ENCODE assay signal across 24 mouse cellular contexts in the genomic region with DNA sequence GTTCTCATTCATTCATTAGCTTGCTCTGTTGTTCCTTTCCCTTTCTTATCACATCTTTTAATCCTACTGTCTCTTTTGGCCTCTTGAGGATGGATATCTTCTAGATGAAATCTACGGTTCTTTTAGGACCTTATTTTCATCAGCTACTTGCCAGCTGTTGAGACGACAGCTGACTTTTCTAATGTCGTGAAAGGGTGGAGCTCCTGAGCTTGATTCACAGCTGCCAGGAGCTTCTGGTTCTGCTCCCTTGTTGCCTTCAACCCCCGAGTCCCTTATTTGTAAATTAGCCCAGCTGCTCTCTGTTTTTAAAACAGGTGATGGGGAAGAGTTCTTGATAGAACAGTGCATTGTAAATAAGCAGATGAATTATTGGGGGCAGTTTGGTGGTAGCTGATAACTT. TPM values are rescaled to one million over a fixed set of nuclear protein-coding genes. Genes with fewer than 3 reads are reported as not detected.
DNase-seq lines count a peak whose midpoint lies in the region; ATAC-seq and TF ChIP-seq lines count a peak whose summit lies in the region.
"Had no signal": no experiment of that assay in that cellular context is flagged by ENCODE, and none has a peak within 500 bp of the region (broad histone marks: within the 10 kb centered on the region; RNA-seq: fewer than 3 reads in every experiment).

No protein-coding gene starts in this region.

- no peak overlapping the region for H3ac ChIP-seq in myocyte (ENCODE audit: control insufficient read depth, insufficient read length)

- H3K9ac ChIP-seq in embryonic facial prominence, embryonic 14.5 days (ENCODE audit: low read depth, low read length) = no peak overlapping the region
- no peak overlapping the region for H3K9ac ChIP-seq in heart, embryonic 13.5 days
- no peak overlapping the region for H3K9ac ChIP-seq in heart, embryonic 15.5 days
- H3K9ac ChIP-seq: embryonic facial prominence, embryonic 13.5 days; forebrain, embryonic 13.5 days; forebrain, embryonic 15.5 days had no signal

- 55% methylated on average over 4 of the region's 4 CpGs for WGBS in embryonic facial prominence, embryonic 14.5 days
- 79% methylated on average over 4 of the region's 4 CpGs for WGBS in embryonic facial prominence, embryonic 10.5 days
- WGBS in heart, embryonic 13.5 days = 33% methylated on average over 4 of the region's 4 CpGs
- WGBS in heart, embryonic 15.5 days = 31% methylated on average over 4 of the region's 4 CpGs

- peaks cover 34% of the 10 kb centered on the region for H3K79me2 ChIP-seq in myocyte (ENCODE audit: control insufficient read depth, insufficient read depth)

- no peak overlapping the region for H3K4me3 ChIP-seq in embryonic facial prominence, embryonic 14.5 days (ENCODE audit: low read depth, low read length)
- no peak overlapping the region for H3K4me3 ChIP-seq in embryonic facial prominence, embryonic 10.5 days
- no peak overlapping the region for H3K4me3 ChIP-seq in heart, embryonic 13.5 days
- no peak overlapping the region for H3K4me3 ChIP-seq in heart, embryonic 15.5 days
- H3K4me3 ChIP-seq in myocyte = no peak overlapping the region
- H3K4me3 ChIP-seq: embryonic facial prominence, embryonic 13.5 days; forebrain, embryonic 13.5 days; forebrain, embryonic 15.5 days had no signal

- no peak for TF ChIP-seq POLR2A in myocyte (IDR thresholded peaks at IDR 0.05; ENCODE audit: insufficient read length, low read depth)

- no peak overlapping the region for H3K4me2 ChIP-seq in embryonic facial prominence, embryonic 14.5 days (ENCODE audit: low read depth, low read length)
- peak overlapping the region; percentile 28 for H3K4me2 ChIP-seq in heart, embryonic 13.5 days
- 0 out of 2 replicates have a peak overlapping the region, but pooled peaks have one; percentile 13 for H3K4me2 ChIP-seq in heart, embryonic 15.5 days
- H3K4me2 ChIP-seq in myocyte (ENCODE audit: low read depth) = peak overlapping the region; percentile 12
- H3K4me2 ChIP-seq: embryonic facial prominence, embryonic 13.5 days; forebrain, embryonic 13.5 days; forebrain, embryonic 15.5 days had no signal

- H3K27ac ChIP-seq in embryonic facial prominence, embryonic 14.5 days (replicated peaks; ENCODE audit: low read depth, low read length) = no peak overlapping the region
- no peak overlapping the region for H3K27ac ChIP-seq in embryonic facial prominence, embryonic 10.5 days (replicated peaks)
- no peak overlapping the region for H3K27ac ChIP-seq in heart, embryonic 13.5 days (replicated peaks)
- H3K27ac ChIP-seq in heart, embryonic 15.5 days = no peak overlapping the region
- H3K27ac ChIP-seq: embryonic facial prominence, embryonic 13.5 days; forebrain, embryonic 13.5 days; forebrain, embryonic 15.5 days had no signal

- ATAC-seq in embryonic facial prominence, embryonic 14.5 days (ENCODE audit: low read depth) = no peak
- no peak for ATAC-seq in heart, embryonic 13.5 days (ENCODE audit: extremely low read depth, insufficient number of reproducible peaks, low FRiP score, low TSS enrichment)
- no peak for ATAC-seq in heart, embryonic 15.5 days (replicated peaks; ENCODE audit: insufficient number of reproducible peaks, insufficient read depth, low FRiP score, low read depth)
- ATAC-seq: activated CD4-positive, CD25-positive, alpha-beta regulatory T cell, adult 4 months; CD4-positive, CD25-positive, alpha-beta regulatory T cell, adult 4 months; forebrain, embryonic 13.5 days; forebrain, embryonic 15.5 days; Patski had no signal

- intact Hi-C loops in heart, postnatal 14 days (cut with DNase I) = no loop called here
- intact Hi-C loops in heart, postnatal 10 days (cut with DNase I) = no loop called here

- no peaks in the 10 kb centered on the region for H3K36me3 ChIP-seq in embryonic facial prominence, embryonic 14.5 days (ENCODE audit: control insufficient read depth, insufficient read depth, low read length)
- no peaks in the 10 kb centered on the region for H3K36me3 ChIP-seq in embryonic facial prominence, embryonic 10.5 days (replicated peaks)
- H3K36me3 ChIP-seq in heart, embryonic 13.5 days = no peaks in the 10 kb centered on the region
- no peaks in the 10 kb centered on the region for H3K36me3 ChIP-seq in heart, embryonic 15.5 days
- H3K36me3 ChIP-seq in myocyte (ENCODE audit: control insufficient read depth, insufficient read depth) = no peaks in the 10 kb centered on the region
- H3K36me3 ChIP-seq: embryonic facial prominence, embryonic 13.5 days; forebrain, embryonic 15.5 days; G1E had no signal

- DNase-seq in embryonic facial prominence, embryonic 14.5 days (ENCODE audit: low spot score) = peak; percentile 34
- DNase-seq in embryonic facial prominence, embryonic 10.5 days (ENCODE audit: low spot score) = no peak
- DNase-seq in heart, postnatal 14 days = no peak
- no peak for DNase-seq in heart, postnatal 10 days
- DNase-seq: adrenal gland, adult 8-10 months; adrenal gland, postnatal 14 days; adrenal gland, postnatal 36 days; B cell, adult 2 months; cerebellum, adult 11-12 months; cerebellum, adult 2 months; cerebellum, adult 9-10 months; cerebellum, postnatal 10 days; cerebellum, postnatal 25 days had no signal

- no peaks in the 10 kb centered on the region for H3K27me3 ChIP-seq in embryonic facial prominence, embryonic 14.5 days (replicated peaks; ENCODE audit: control insufficient read depth, insufficient read depth, low read length)
- H3K27me3 ChIP-seq in embryonic facial prominence, embryonic 10.5 days (replicated peaks; ENCODE audit: low read depth, poor library complexity, severe bottlenecking) = no peaks in the 10 kb centered on the region
- no peaks in the 10 kb centered on the region for H3K27me3 ChIP-seq in heart, embryonic 13.5 days (replicated peaks)
- no peaks in the 10 kb centered on the region for H3K27me3 ChIP-seq in heart, embryonic 15.5 days
- H3K27me3 ChIP-seq in myocyte (ENCODE audit: control insufficient read depth, insufficient read depth, insufficient read length) = no peaks in the 10 kb centered on the region
- H3K27me3 ChIP-seq: CH12.LX; embryonic facial prominence, embryonic 13.5 days; forebrain, embryonic 13.5 days; forebrain, embryonic 15.5 days; Patski had no signal

- no peaks in the 10 kb centered on the region for H3K4me1 ChIP-seq in embryonic facial prominence, embryonic 14.5 days (ENCODE audit: control insufficient read depth, insufficient read depth, low read length)
- H3K4me1 ChIP-seq in embryonic facial prominence, embryonic 10.5 days = no peaks in the 10 kb centered on the region
- H3K4me1 ChIP-seq in heart, embryonic 13.5 days = peaks cover 16% of the 10 kb centered on the region
- H3K4me1 ChIP-seq in heart, embryonic 15.5 days (replicated peaks) = 0 out of 2 replicates have a peak, but pooled peaks cover 8% of the 10 kb centered on the region
- H3K4me1 ChIP-seq: forebrain, embryonic 15.5 days had no signal

- H3K9me3 ChIP-seq in embryonic facial prominence, embryonic 14.5 days (ENCODE audit: control insufficient read depth, low read length) = no peaks in the 10 kb centered on the region
- H3K9me3 ChIP-seq in embryonic facial prominence, embryonic 10.5 days = no peaks in the 10 kb centered on the region
- H3K9me3 ChIP-seq in heart, embryonic 13.5 days = no peaks in the 10 kb centered on the region
- no peaks in the 10 kb centered on the region for H3K9me3 ChIP-seq in heart, embryonic 15.5 days (replicated peaks)
- H3K9me3 ChIP-seq: embryonic facial prominence, embryonic 13.5 days; forebrain, embryonic 13.5 days; forebrain, embryonic 15.5 days; G1E had no signal

TF ChIP-seq in myocyte, 11 proteins besides CTCF, POLR2A, EP300 and RAD21:
- TF ChIP-seq CEBPB (IDR thresholded peaks at IDR 0.05; ENCODE audit: insufficient read depth, poor library complexity, severe bottlenecking) (no peak), MYOD1 (IDR thresholded peaks at IDR 0.05; ENCODE audit: control insufficient read depth in 1 of 3, insufficient read length in 2 of 3, low read depth in 2 of 3) (peak in 2 of 3 experiments; percentile 79 to 81), USF1 (IDR thresholded peaks at IDR 0.05; ENCODE audit: low read depth) (no peak), MAX (IDR thresholded peaks at IDR 0.05; ENCODE audit: low read depth) (no peak), POLR2AphosphoS2 (IDR thresholded peaks at IDR 0.05; ENCODE audit: insufficient read length, low read depth) (no peak), MYOG (IDR thresholded peaks at IDR 0.05; ENCODE audit: control insufficient read depth in 1 of 3, insufficient read depth in 1 of 3, insufficient read length in 2 of 3, low read depth in 2 of 3) (peak in 2 of 3 experiments; percentile 80 to 95), TCF12 (IDR thresholded peaks at IDR 0.05; ENCODE audit: insufficient read depth, poor library complexity, severe bottlenecking) (peak; percentile 97), E2F4 (IDR thresholded peaks at IDR 0.05; ENCODE audit: insufficient read depth) (no peak), TCF3 (IDR thresholded peaks at IDR 0.05; ENCODE audit: insufficient read length, low read depth) (no peak)
TF ChIP-seq in myocyte: peak in this region for 3.

RNA-seq across cellular contexts. Expression of gene Adgrl3, which starts 48.9 kb away (rescaled TPM):
- polyA plus RNA-seq in embryonic facial prominence, embryonic 14.5 days (2014; fragmentation: Nextera tagmentation; extraction: Ambion mirVana) = 26.0 and 29.5 TPM in 2 replicates
- polyA plus RNA-seq in embryonic facial prominence, embryonic 10.5 days (2016; fragmentation: Nextera tagmentation; extraction: Ambion mirVana) = 11.2 and 11.9 TPM in 2 replicates
- 5.9 and 6.8 TPM in 2 replicates for polyA plus RNA-seq in heart, embryonic 13.5 days (2015; fragmentation: Nextera tagmentation; extraction: Ambion mirVana)
- 1 to 10 TPM; 6.5 to 6.8 TPM for total RNA-seq in heart, postnatal 14 days (2021)
- polyA plus RNA-seq in heart, embryonic 15.5 days (2015; fragmentation: Nextera tagmentation; extraction: Ambion mirVana) = 5.2 and 5.4 TPM in 2 replicates
- 1 to 10 TPM; 8.8 to 9.1 TPM for total RNA-seq in heart, postnatal 10 days (2021)
- 15.8 TPM for polyA plus RNA-seq in myocyte (2012; fragmentation: generic; extraction: Trizol)
- polyA plus RNA-seq: G1E had no signal
